Mouse (Mus musculus): ENCODE measurements at regions not wholly inside any gene's neighbourhood (a gene's known extent, or its start where the extent isn't known, plus 50 kb on each side); places are given as distances from the start of the nearest gene placed in this dataset.

GRCm38 (mm10) chr17:82731561-82731960 is 483.5 kb upstream of the Pkdcc start:
- WGBS, result 86% methylated on average over 4 of the region's 4 CpGs

GRCm38 (mm10) chr17:82742445-82742844 is 472.6 kb upstream of the Pkdcc start:
- no peak overlapping the region for H3K27ac ChIP-seq (ENCODE audit: low read depth, low read length)
- no peak overlapping the region for H3K4me2 ChIP-seq (ENCODE audit: low read depth, low read length, poor library complexity, severe bottlenecking)
- H3K27me3 ChIP-seq (ENCODE audit: insufficient read depth, low read length), result no peaks in the 10 kb centered on the region
- H3K36me3 ChIP-seq (ENCODE audit: insufficient read depth, low read length), result no peaks in the 10 kb centered on the region
- H3K9me3 ChIP-seq (ENCODE audit: low read length), result no peaks in the 10 kb centered on the region
- peak; percentile 69 for TF ChIP-seq CTCF (IDR thresholded peaks at IDR 0.05)
- no peak overlapping the region for H3K4me3 ChIP-seq (ENCODE audit: low read depth, low read length)
- no peak overlapping the region for H3K9ac ChIP-seq (replicated peaks; ENCODE audit: low read length, poor library complexity, severe bottlenecking)
- peak; percentile 33 for DNase-seq (ENCODE audit: low spot score)
- no peak for ATAC-seq (ENCODE audit: low FRiP score)
- H3K4me1 ChIP-seq (ENCODE audit: insufficient read depth, low read length), result no peaks in the 10 kb centered on the region
- WGBS, result 93% methylated on average over 1 of the region's 1 CpGs

More at GRCm38 (mm10) chr17:82731561-82731960, 483.5 kb upstream of the Pkdcc start:
- Histone ChIP-seq H3K4me1 (ENCODE audit: insufficient read depth, low read length) (no peaks in the 10 kb centered on the region), H3K27me3 (ENCODE audit: insufficient read depth, low read length) (no peaks in the 10 kb centered on the region), H3K4me3 (ENCODE audit: low read depth, low read length) (no peak overlapping the region), H3K9me3 (ENCODE audit: low read length) (no peaks in the 10 kb centered on the region), H3K4me2 (ENCODE audit: low read depth, low read length, poor library complexity, severe bottlenecking) (no peak overlapping the region), H3K9ac (replicated peaks; ENCODE audit: low read length, poor library complexity, severe bottlenecking) (no peak overlapping the region), H3K27ac (ENCODE audit: low read depth, low read length) (no peak overlapping the region), H3K36me3 (ENCODE audit: insufficient read depth, low read length) (no peaks in the 10 kb centered on the region)
- ATAC-seq (ENCODE audit: low FRiP score) (no peak), DNase-seq (ENCODE audit: low spot score) (peak; percentile 60)
- TF ChIP-seq CTCF (IDR thresholded peaks at IDR 0.05), result no peak

GRCm38 (mm10) chr17:82757400-82757799 is 457.7 kb upstream of the Pkdcc start:
- no peaks in the 10 kb centered on the region for H3K4me1 ChIP-seq (ENCODE audit: insufficient read depth, low read length)
- H3K4me3 ChIP-seq (ENCODE audit: low read depth, low read length), result no peak overlapping the region
- ATAC-seq (ENCODE audit: low FRiP score) (no peak), DNase-seq (ENCODE audit: low spot score) (no peak)
- no peak overlapping the region for H3K4me2 ChIP-seq (ENCODE audit: low read depth, low read length, poor library complexity, severe bottlenecking)
- H3K36me3 ChIP-seq (ENCODE audit: insufficient read depth, low read length), result no peaks in the 10 kb centered on the region
- 54% methylated on average over 3 of the region's 3 CpGs for WGBS
- no peak for TF ChIP-seq CTCF (IDR thresholded peaks at IDR 0.05)
- no peak overlapping the region for H3K27ac ChIP-seq (ENCODE audit: low read depth, low read length)
- no peaks in the 10 kb centered on the region for H3K9me3 ChIP-seq (ENCODE audit: low read length)
- H3K27me3 ChIP-seq (ENCODE audit: insufficient read depth, low read length), result no peaks in the 10 kb centered on the region
- H3K9ac ChIP-seq (replicated peaks; ENCODE audit: low read length, poor library complexity, severe bottlenecking), result no peak overlapping the region

- ATAC-seq (ENCODE audit: low FRiP score), result no peak
- Histone ChIP-seq H3K27me3 (ENCODE audit: insufficient read depth, low read length) (no peaks in the 10 kb centered on the region), H3K9me3 (ENCODE audit: low read length) (no peaks in the 10 kb centered on the region), H3K4me1 (ENCODE audit: insufficient read depth, low read length) (no peaks in the 10 kb centered on the region), H3K4me2 (ENCODE audit: low read depth, low read length, poor library complexity, severe bottlenecking) (no peak overlapping the region), H3K27ac (ENCODE audit: low read depth, low read length) (no peak overlapping the region), H3K4me3 (ENCODE audit: low read depth, low read length) (no peak overlapping the region), H3K9ac (replicated peaks; ENCODE audit: low read length, poor library complexity, severe bottlenecking) (no peak overlapping the region), H3K36me3 (ENCODE audit: insufficient read depth, low read length) (no peaks in the 10 kb centered on the region)
- TF ChIP-seq CTCF (IDR thresholded peaks at IDR 0.05), result no peak
- 94% methylated on average over 2 of the region's 2 CpGs for WGBS
- DNase-seq (ENCODE audit: low spot score), result no peak
Observed at GRCm38 (mm10) chr17:82779096-82779495, 436.0 kb upstream of the Pkdcc start.

GRCm38 (mm10) chr17:82822129-82822528 is 393.0 kb upstream of the Pkdcc start:
- H3K9ac ChIP-seq (replicated peaks; ENCODE audit: low read length, poor library complexity, severe bottlenecking), result no peak overlapping the region
- 67% methylated on average over 3 of the region's 3 CpGs for WGBS
- H3K36me3 ChIP-seq (ENCODE audit: insufficient read depth, low read length), result no peaks in the 10 kb centered on the region
- DNase-seq (ENCODE audit: low spot score), result no peak
- no peaks in the 10 kb centered on the region for H3K9me3 ChIP-seq (ENCODE audit: low read length)
- no peaks in the 10 kb centered on the region for H3K27me3 ChIP-seq (ENCODE audit: insufficient read depth, low read length)
- no peak for ATAC-seq (ENCODE audit: low FRiP score)
- no peak overlapping the region for H3K4me2 ChIP-seq (ENCODE audit: low read depth, low read length, poor library complexity, severe bottlenecking)
- TF ChIP-seq CTCF (IDR thresholded peaks at IDR 0.05), result no peak
- H3K27ac ChIP-seq (ENCODE audit: low read depth, low read length), result no peak overlapping the region
- no peaks in the 10 kb centered on the region for H3K4me1 ChIP-seq (ENCODE audit: insufficient read depth, low read length)
- no peak overlapping the region for H3K4me3 ChIP-seq (ENCODE audit: low read depth, low read length)

GRCm38 (mm10) chr17:82824057-82824456 is 391.0 kb upstream of the Pkdcc start:
- DNase-seq (ENCODE audit: low spot score) (no peak), ATAC-seq (ENCODE audit: low FRiP score) (no peak)
- Histone ChIP-seq H3K9ac (replicated peaks; ENCODE audit: low read length, poor library complexity, severe bottlenecking) (no peak overlapping the region), H3K9me3 (ENCODE audit: low read length) (no peaks in the 10 kb centered on the region), H3K4me1 (ENCODE audit: insufficient read depth, low read length) (no peaks in the 10 kb centered on the region), H3K36me3 (ENCODE audit: insufficient read depth, low read length) (no peaks in the 10 kb centered on the region), H3K27ac (ENCODE audit: low read depth, low read length) (no peak overlapping the region), H3K27me3 (ENCODE audit: insufficient read depth, low read length) (no peaks in the 10 kb centered on the region), H3K4me2 (ENCODE audit: low read depth, low read length, poor library complexity, severe bottlenecking) (no peak overlapping the region), H3K4me3 (ENCODE audit: low read depth, low read length) (no peak overlapping the region)
- no peak for TF ChIP-seq CTCF (IDR thresholded peaks at IDR 0.05)
- 70% methylated on average over 7 of the region's 7 CpGs for WGBS

Data from midbrain, postnatal 0 days (tissue).